Mouse (Mus musculus) layer of hippocampus, adult 9-10 months (tissue): ENCODE measurements at regions not wholly inside any gene's neighbourhood (a gene's known extent, or its start where the extent isn't known, plus 50 kb on each side); places are given as distances from the start of the nearest gene placed in this dataset.

Source experiments
- DNase-seq: peaks from one replicate; pipeline ENCODE4 v3.0.0; 2022; ENCODE audit warnings: low spot score

- DNase-seq = no peak
These were observed 287.4 kb upstream of the Gpc5 start for GRCm38 (mm10) chr14:114804643-114805042.

GRCm38 (mm10) chr14:114808621-114809020 lies 283.4 kb upstream of the Gpc5 start:
- DNase-seq = no peak

GRCm38 (mm10) chr14:114820677-114821076 lies 271.3 kb upstream of the Gpc5 start:
- DNase-seq = no peak

- no peak for DNase-seq
These were observed 270.9 kb upstream of the Gpc5 start for GRCm38 (mm10) chr14:114821098-114821594.

GRCm38 (mm10) chr14:114821672-114822071 lies 270.3 kb upstream of the Gpc5 start:
- DNase-seq = no peak

GRCm38 (mm10) chr14:114826662-114827321 lies 265.2 kb upstream of the Gpc5 start:
- no peak for DNase-seq

GRCm38 (mm10) chr14:114829310-114829709 lies 262.7 kb upstream of the Gpc5 start:
- no peak for DNase-seq

- no peak for DNase-seq
These were observed 259.0 kb upstream of the Gpc5 start for GRCm38 (mm10) chr14:114832987-114833386.

- no peak for DNase-seq
These were observed 255.2 kb upstream of the Gpc5 start for GRCm38 (mm10) chr14:114836723-114837349.

- no peak for DNase-seq
These were observed 254.3 kb upstream of the Gpc5 start for GRCm38 (mm10) chr14:114837652-114838276.

GRCm38 (mm10) chr14:114839340-114839903 lies 252.6 kb upstream of the Gpc5 start:
- no peak for DNase-seq

- no peak for DNase-seq
These were observed 251.2 kb upstream of the Gpc5 start for GRCm38 (mm10) chr14:114840766-114841165.

GRCm38 (mm10) chr14:114841552-114841951 lies 250.5 kb upstream of the Gpc5 start:
- no peak for DNase-seq

- no peak for DNase-seq
These were observed 249.7 kb upstream of the Gpc5 start for GRCm38 (mm10) chr14:114842327-114842726.

- DNase-seq = no peak
These were observed 248.8 kb upstream of the Gpc5 start for GRCm38 (mm10) chr14:114843105-114843743.

GRCm38 (mm10) chr14:114854324-114855054 lies 237.5 kb upstream of the Gpc5 start:
- DNase-seq = no peak

GRCm38 (mm10) chr14:114855055-114855740 lies 236.8 kb upstream of the Gpc5 start:
- no peak for DNase-seq

- no peak for DNase-seq
These were observed 236.3 kb upstream of the Gpc5 start for GRCm38 (mm10) chr14:114855746-114856145.

- DNase-seq = no peak
These were observed 235.6 kb upstream of the Gpc5 start for GRCm38 (mm10) chr14:114856243-114857031.

GRCm38 (mm10) chr14:114857171-114857570 lies 234.8 kb upstream of the Gpc5 start:
- no peak for DNase-seq
